Comparison of ENCODE assay signal across 9 mouse cellular contexts in genomic region chr9:110716775-110717174, GRCm38 (mm10). TPM values are rescaled to one million over a fixed set of nuclear protein-coding genes. Genes with fewer than 3 reads are reported as not detected.
A peak's percentile ranks its signal among the peaks of the same experiment; 100 is the strongest.
DNase-seq lines count a peak whose midpoint lies in the region; ATAC-seq and TF ChIP-seq lines count a peak whose summit lies in the region.
"Had no signal": no experiment of that assay in that cellular context is flagged by ENCODE, and none has a peak within 500 bp of the region (broad histone marks: within the 10 kb centered on the region; RNA-seq: fewer than 3 reads in every experiment).

No protein-coding gene starts in this region.

- WGBS in cerebellum, adult 2 months, result 28% methylated on average over 4 of the region's 4 CpGs
- WGBS in forebrain, embryonic 12.5 days, result 27% methylated on average over 4 of the region's 4 CpGs
- WGBS in hindbrain, embryonic 14.5 days, result 34% methylated on average over 4 of the region's 4 CpGs

- TF ChIP-seq CTCF in cerebellum, adult 2 months (IDR thresholded peaks at IDR 0.05; ENCODE audit: borderline replicate concordance, insufficient read depth, low read depth, low read length), result peak; percentile 78

- no peaks in the 10 kb centered on the region for H3K4me1 ChIP-seq in cerebellum, adult 2 months (ENCODE audit: control insufficient read depth, insufficient read depth, low read length)
- peaks cover 3% of the 10 kb centered on the region; the same call in 1 of the 2 replicates for H3K4me1 ChIP-seq in forebrain, embryonic 12.5 days
- H3K4me1 ChIP-seq in hindbrain, embryonic 14.5 days (replicated peaks; ENCODE audit: control insufficient read depth, insufficient read depth, low read length), result no peaks in the 10 kb centered on the region

- no peak overlapping the region for H3K9ac ChIP-seq in forebrain, embryonic 12.5 days
- H3K9ac ChIP-seq in hindbrain, embryonic 14.5 days, result no peak overlapping the region

- no peak overlapping the region for H3K4me2 ChIP-seq in forebrain, embryonic 12.5 days
- H3K4me2 ChIP-seq in hindbrain, embryonic 14.5 days (replicated peaks), result no peak overlapping the region

- no peaks in the 10 kb centered on the region for H3K9me3 ChIP-seq in forebrain, embryonic 12.5 days
- no peaks in the 10 kb centered on the region for H3K9me3 ChIP-seq in hindbrain, embryonic 14.5 days (ENCODE audit: control insufficient read depth, low read length)

- peak; percentile 74; the same call in 1 of the 2 replicates for ATAC-seq in forebrain, embryonic 12.5 days (ENCODE audit: low FRiP score)
- peak; percentile 84 for ATAC-seq in hindbrain, embryonic 14.5 days (ENCODE audit: low FRiP score)
- ATAC-seq: Patski had no signal

- no peaks in the 10 kb centered on the region for H3K27me3 ChIP-seq in cerebellum, adult 2 months (ENCODE audit: control insufficient read depth, insufficient read depth, low read length)
- no peaks in the 10 kb centered on the region for H3K27me3 ChIP-seq in forebrain, embryonic 12.5 days
- H3K27me3 ChIP-seq in hindbrain, embryonic 14.5 days (ENCODE audit: control insufficient read depth, insufficient read depth, low read length), result no peaks in the 10 kb centered on the region
- H3K27me3 ChIP-seq: Patski had no signal

- H3K36me3 ChIP-seq in forebrain, embryonic 12.5 days (replicated peaks), result peaks cover 31% of the 10 kb centered on the region
- peaks cover 35% of the 10 kb centered on the region for H3K36me3 ChIP-seq in hindbrain, embryonic 14.5 days (replicated peaks; ENCODE audit: control insufficient read depth, insufficient read depth)

- DNase-seq in cerebellum, adult 2 months, result peak; percentile 48 to 49
- DNase-seq in cerebellum, adult 11-12 months, result no peak
- DNase-seq in adrenal gland, postnatal 25 days, result peak; percentile 28
- DNase-seq in hindbrain, embryonic 14.5 days (ENCODE audit: low spot score), result peak; percentile 75
- peak; percentile 48 to 51 for DNase-seq in layer of hippocampus, postnatal 36 days
- peak; percentile 79 for DNase-seq in lung, postnatal 10 days
- DNase-seq in right cerebral cortex, postnatal 10 days (ENCODE audit: low spot score in 2 of 2), result peak; percentile 82 to 83

- H3K4me3 ChIP-seq in cerebellum, adult 2 months (replicated peaks; ENCODE audit: insufficient read depth, low read depth, low read length), result no peak overlapping the region
- no peak overlapping the region for H3K4me3 ChIP-seq in forebrain, embryonic 12.5 days (replicated peaks)
- H3K4me3 ChIP-seq in hindbrain, embryonic 14.5 days (replicated peaks; ENCODE audit: low read length), result no peak overlapping the region

- H3K27ac ChIP-seq in cerebellum, adult 2 months (ENCODE audit: insufficient read depth, low read length), result no peak overlapping the region
- no peak overlapping the region for H3K27ac ChIP-seq in forebrain, embryonic 12.5 days
- H3K27ac ChIP-seq in hindbrain, embryonic 14.5 days, result no peak overlapping the region

- no peak for TF ChIP-seq POLR2A in cerebellum, adult 2 months (IDR thresholded peaks at IDR 0.05; ENCODE audit: borderline replicate concordance, insufficient read depth, low read length)

RNA-seq across cellular contexts. Expression of gene Myl3, which starts 24.9 kb away (rescaled TPM):
- 0.43 and 0.51 TPM in 2 replicates for polyA plus RNA-seq in cerebellum, adult 2 months (2012; rRNA removed)
- 1.2 TPM in 1 of 2 replicates, not detected in the other for total RNA-seq in adrenal gland, postnatal 25 days (2021)
- polyA plus RNA-seq in forebrain, embryonic 12.5 days (2016; fragmentation: Nextera tagmentation; extraction: Ambion mirVana), result 1.3 and 1.5 TPM in 2 replicates
- polyA plus RNA-seq in hindbrain, embryonic 14.5 days (2014; fragmentation: Nextera tagmentation; extraction: Ambion mirVana), result 0.26 and 0.43 TPM in 2 replicates
- total RNA-seq in layer of hippocampus, postnatal 36 days (2021), result not detected

RNA-seq across cellular contexts. Expression of gene Pth1r, which starts 30.2 kb away (rescaled TPM):
- 12.5 and 12.9 TPM in 2 replicates for polyA plus RNA-seq in cerebellum, adult 2 months (2012; rRNA removed)
- 8.0 and 9.7 TPM in 2 replicates for total RNA-seq in adrenal gland, postnatal 25 days (2021)
- 16.1 and 18.6 TPM in 2 replicates for polyA plus RNA-seq in forebrain, embryonic 12.5 days (2016; fragmentation: Nextera tagmentation; extraction: Ambion mirVana)
- 10.1 and 12.8 TPM in 2 replicates for polyA plus RNA-seq in hindbrain, embryonic 14.5 days (2014; fragmentation: Nextera tagmentation; extraction: Ambion mirVana)
- 1 to 10 TPM; 4.3 to 4.8 TPM for total RNA-seq in layer of hippocampus, postnatal 36 days (2021)
